Mouse (Mus musculus) kidney, adult 8-10 months (tissue): ENCODE results near the gene Tomm40l.

Source experiments
- DNase-seq, 2 experiments: peaks; one replicate each; pipeline ENCODE4 v3.0.0; 2022

Tomm40l gene

GRCm38 (mm10) chr1:171190832-171191231, 31.5 kb downstream of the Tomm40l start:
- no peak for DNase-seq

- DNase-seq: no peak
Measured at GRCm38 (mm10) chr1:171189476-171190114, 32.7 kb downstream of the Tomm40l start.

- DNase-seq: no peak
Measured at GRCm38 (mm10) chr1:171189046-171189445, 33.3 kb downstream of the Tomm40l start.

DNA sequence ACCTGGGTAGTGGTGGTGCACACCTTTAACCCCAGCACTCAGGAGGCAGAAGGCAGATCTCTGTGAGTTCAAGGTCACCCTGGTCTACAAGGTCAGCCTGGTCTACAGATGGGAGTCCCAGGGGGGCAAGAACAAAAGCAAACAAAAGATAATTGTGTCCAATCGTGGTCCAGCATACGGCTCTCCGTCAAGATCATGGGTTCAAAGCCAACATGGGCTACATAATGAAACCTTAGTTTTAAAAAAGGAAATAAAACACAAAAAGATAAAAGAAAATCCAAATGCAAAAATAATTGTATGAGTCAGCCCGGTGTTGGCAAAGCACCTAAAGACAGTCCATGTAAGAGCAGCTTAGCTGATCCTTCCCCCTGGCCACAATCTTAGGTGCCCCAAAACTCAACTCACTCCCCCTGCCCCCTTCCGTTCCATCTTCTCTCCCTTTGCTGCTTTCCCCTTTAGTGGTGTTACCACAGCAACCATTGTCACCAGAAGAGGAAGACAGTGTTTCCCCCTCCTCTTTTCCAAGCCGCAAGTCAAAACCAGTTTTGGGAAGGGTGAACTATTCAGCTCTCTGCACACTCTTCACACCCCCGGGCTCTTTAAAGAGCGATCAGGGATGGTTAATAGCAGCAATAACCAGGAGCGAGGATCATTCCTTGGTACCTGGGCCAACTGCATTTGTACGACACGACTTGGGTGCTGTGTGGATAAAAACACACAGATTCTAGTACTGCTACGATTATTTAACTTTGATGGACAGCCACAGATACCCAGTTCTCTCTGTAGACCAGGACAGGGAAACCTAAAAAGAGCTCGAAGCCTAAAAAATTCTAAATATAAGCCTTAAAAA, 34.2 kb downstream of the Tomm40l start:
- DNase-seq: no peak

DNA sequence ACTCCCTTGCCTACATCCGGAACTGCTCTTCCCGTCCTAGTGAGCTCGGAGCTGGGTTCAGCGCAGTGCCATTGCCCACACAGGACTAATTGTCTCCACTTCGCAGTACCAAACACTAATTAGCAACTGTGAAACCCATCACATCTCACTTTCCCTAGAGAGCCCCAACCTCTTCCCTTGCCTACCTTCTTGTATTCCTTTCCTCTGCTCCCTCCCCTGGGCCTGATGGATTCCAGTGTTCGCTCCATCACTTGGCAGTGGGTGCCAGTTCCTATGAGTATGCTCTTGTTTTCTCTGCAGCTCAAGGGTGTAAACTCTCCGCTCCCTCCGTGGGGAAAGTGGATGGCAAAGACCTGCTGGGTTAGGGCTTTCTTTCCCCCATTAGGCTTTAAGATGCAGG, 36.7 kb downstream of the Tomm40l start:
- no peak for DNase-seq

DNA sequence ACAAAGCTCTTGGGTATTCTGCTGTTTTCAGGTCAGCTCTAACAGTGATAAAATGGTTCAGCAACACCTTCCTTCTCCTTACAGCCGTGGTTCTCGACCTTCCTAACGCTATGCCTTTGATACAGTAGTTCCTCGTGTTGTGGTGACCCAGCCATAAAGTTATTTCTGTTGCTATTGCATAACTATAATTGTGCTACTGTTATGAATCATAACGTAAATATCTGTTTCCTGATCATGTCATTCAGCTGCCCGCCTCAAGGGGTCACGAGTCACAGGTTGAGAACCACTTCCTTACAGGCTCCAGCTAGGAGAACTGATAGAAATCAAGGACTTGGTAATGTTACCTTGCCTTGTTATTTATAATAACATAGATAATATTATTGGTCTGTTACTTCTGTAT, 38.0 kb downstream of the Tomm40l start:
- DNase-seq: peak in 1 of 2 experiments; percentile 29

- peak in 1 of 2 experiments; percentile 36 for DNase-seq
Measured at GRCm38 (mm10) chr1:171183620-171184019, 38.7 kb downstream of the Tomm40l start.

- DNase-seq: no peak
Measured at GRCm38 (mm10) chr1:171183025-171183424, 39.3 kb downstream of the Tomm40l start.

GRCm38 (mm10) chr1:171179487-171180171, 42.7 kb downstream of the Tomm40l start:
- DNase-seq: no peak

- DNase-seq: no peak
Measured at GRCm38 (mm10) chr1:171172779-171173178, 49.5 kb downstream of the Tomm40l start.

- peak in 1 of 2 experiments; percentile 27 for DNase-seq
Measured at GRCm38 (mm10) chr1:171171138-171171537, 51.2 kb downstream of the Tomm40l start.

DNA sequence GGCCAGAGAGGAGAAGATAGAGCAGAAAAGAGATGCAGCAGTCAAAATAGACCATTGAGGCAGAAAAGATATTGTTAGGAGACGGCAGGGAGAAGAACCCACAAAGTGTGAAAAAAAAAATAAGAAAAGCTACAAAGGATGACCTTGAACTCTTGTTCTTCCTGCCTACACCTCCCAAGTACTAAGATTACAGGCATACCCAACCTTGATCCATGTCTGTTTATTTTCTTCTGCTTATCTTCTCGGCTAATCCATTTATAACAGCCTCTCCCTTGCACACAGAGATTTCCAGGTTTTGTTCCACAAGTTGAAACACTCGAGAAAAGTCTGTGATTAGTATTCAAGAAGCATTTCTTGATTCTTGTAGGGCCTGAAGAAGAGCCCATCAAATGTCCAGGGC, 52.4 kb downstream of the Tomm40l start:
- DNase-seq: no peak

DNA sequence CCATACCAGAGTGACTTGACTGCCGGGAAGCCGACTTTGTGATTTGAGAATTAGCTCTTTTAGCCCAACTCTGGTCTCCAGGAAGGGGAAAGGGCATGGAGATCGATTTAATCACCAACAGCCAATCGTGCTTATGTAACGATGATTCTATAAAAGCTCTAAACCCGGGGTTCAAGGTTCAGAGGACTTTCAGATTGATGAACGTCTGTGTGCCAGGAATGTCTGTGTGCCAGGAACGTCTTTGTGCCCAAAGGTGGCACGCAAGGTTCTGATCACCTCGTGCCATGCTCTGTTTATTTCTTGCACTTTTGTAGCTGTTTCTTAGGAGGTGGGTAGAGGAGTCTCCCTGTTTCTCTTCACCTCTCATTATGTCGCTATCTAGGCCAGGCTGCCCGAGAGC, 53.4 kb downstream of the Tomm40l start:
- DNase-seq: peak; percentile 38 to 48
